Mouse (Mus musculus) neutrophil, adult 5-6 weeks (primary cell): ENCODE results near the gene Rwdd4a. TPM values are rescaled to one million over a fixed set of nuclear protein-coding genes. Genes with fewer than 3 reads are reported as not detected.
A peak's percentile ranks its signal among the peaks of the same experiment; 100 is the strongest.

Experiments used
- ATAC-seq: fragments of 151-379, 151-347 bp; 2 replicates; pipeline ENCODE4 v1.8.0; 2017; ENCODE audit warnings: mild to moderate bottlenecking, moderate TSS enrichment; ENCODE audit not compliant: insufficient number of reproducible peaks, poor library complexity, low FRiP score, severe bottlenecking; ENCODE audit errors: extremely low read depth
- total RNA-seq: library from RNA; stranded (forward); fragments of 200-1000 nt; gene quantifications from 2 replicates; pipeline ENCODE4 v1.2.3, GENCODE M21; 2017

The Rwdd4a gene
- total RNA-seq: 11.4 and 12.4 TPM in 2 replicates

DNA sequence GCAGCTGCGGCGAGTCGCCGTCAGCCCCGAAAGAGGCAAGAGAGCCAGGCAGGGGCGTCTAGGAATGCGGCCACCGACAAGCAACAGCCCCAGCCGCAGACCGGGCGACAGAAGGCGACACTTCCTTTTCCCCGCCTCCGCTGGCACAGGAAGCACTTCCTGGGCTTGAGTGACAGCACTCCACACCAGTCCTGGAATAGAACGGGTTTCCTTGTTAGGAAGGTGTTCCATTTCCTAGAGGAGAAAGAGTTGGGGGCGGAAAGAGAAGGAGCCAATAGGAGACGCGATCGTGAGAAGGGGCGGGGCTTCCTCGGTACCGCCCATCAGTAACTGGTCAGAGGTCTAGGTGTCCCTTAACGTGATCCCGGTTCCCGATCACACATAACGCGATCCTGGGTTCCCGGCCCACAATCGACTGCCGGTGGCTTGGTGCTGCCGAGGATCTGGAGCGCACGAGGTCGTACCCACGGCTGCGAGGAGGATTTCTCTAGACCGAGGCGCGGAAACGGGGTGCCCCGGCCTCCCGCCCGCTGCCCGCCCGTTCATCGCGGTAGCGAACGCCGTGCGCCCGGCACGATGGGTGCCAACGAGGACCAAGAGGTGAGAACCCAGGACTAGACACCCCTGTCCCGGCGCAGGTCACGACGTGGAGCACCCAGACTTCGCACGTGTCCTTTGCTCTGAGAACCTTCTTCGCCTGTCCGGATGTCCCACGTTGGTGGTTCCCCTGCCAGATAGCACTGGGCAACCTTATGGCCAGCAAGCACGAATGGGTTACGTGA, at the start of gene Rwdd4a, which contains the start of gene Trappc11:
Gene Rwdd4a (plus strand): TSS at position 321 of the 782 bp plus-strand sequence.
Gene Trappc11 (minus strand): TSS at position 127 of the 782 bp plus-strand sequence.
- ATAC-seq: peak; percentile 100

GRCm38 (mm10) chr8:47487231-47487630, 46.2 kb upstream of the Rwdd4a start:
- no peak for ATAC-seq

DNA sequence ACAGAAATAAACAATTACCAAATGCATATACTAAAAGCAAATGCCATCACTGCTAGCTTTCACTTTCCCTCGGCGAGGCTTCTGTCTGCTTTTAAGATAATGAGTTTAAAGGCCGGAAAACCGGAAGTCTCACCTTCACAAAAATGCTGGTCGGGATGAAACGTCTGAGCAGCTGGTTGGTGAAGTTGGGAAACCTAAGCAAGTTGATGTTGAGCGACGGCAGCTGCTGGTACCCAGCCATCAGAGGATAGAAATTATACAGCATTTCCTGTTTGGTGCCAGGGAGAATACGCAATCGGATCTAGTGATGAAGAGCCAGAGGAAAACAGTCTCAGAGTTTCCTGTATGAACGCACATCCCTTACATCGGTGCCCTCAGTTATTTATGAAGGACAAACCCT, 40.4 kb upstream of the Rwdd4a start:
- ATAC-seq: no peak

GRCm38 (mm10) chr8:47494602-47495153, 38.8 kb upstream of the Rwdd4a start:
- ATAC-seq: no peak

DNA sequence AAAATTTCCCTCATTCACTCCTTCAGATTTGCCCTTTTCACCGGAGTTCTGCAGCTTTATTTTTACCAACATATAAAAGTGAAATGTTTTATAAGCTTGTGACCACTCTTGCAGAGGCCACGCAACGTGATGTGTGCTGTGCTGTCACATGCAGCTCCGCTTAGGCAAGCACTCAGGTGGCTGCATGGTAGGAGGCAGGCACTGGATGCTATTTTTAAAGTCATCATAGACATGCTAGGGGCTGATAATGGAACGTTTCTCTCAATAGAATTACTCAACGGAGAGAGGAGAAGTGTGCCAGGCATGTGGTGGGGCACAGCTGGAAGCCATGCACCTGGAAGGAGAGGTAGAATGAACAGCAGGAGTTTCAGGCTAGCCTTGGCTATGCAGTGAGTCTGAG, 38.0 kb upstream of the Rwdd4a start:
- no peak for ATAC-seq

- no peak for ATAC-seq
Observed at GRCm38 (mm10) chr8:47501994-47502393, 31.5 kb upstream of the Rwdd4a start.

DNA sequence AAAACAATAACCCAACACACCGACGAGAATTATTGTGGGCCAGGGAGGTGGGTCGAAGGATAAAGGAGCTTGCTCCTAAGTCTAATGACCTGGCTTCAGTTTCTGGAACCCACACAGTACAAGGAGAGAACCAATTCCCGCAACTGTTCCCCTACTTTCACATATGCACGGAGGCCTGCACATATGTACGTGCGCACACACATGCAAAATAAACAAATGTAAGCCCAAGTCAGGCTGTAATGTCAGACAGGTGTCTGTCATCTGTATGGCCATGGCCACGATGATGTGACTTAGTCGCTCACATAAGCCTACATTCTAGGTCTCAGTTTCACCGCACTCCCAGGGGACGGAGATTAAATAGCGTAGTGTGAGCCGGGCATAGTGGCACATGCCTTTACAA, 30.9 kb upstream of the Rwdd4a start:
- ATAC-seq: no peak

GRCm38 (mm10) chr8:47505431-47505830, 28.0 kb upstream of the Rwdd4a start:
- ATAC-seq: no peak

DNA sequence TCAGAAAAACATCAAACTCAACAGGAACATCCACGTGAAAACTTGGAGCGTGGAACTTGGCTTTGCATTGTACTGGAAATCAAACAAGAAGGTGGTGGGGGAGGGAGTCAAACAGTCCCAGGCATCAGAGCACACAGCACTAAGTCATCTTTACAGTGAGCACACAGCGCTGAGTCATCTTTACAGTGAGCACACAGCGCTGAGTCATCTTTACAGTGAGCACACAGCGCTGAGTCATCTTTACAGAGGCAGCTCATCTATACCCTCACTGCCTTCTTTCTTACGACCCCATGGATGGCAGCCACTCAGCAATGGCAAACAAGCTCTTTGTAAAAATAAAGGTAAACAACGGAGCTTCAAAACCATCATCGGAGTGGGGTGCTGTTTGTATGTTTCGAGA, 22.5 kb upstream of the Rwdd4a start:
- ATAC-seq: no peak

- no peak for ATAC-seq
Observed at GRCm38 (mm10) chr8:47513601-47514000, 19.9 kb upstream of the Rwdd4a start.

DNA sequence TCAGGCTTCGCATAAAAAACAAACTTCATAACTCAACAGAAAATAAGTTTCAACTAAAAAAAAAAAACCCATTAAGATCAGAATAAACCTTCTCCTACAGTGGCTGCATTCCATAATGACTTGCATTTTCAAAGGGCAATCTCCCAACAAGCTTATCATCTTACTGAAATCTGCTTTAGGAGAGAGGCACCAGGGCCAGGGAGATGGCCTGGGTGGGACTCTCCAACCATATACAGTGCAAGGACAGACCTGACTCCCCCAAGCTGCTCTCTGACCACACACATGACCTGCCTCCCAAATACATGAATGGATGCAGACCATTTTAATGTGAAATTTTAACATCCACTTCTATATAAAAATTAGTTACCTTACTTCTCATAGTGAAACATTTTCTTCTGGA, 5.4 kb upstream of the Rwdd4a start:
- no peak for ATAC-seq

GRCm38 (mm10) chr8:47538323-47538722, 4.9 kb downstream of the Rwdd4a start:
- ATAC-seq: no peak

DNA sequence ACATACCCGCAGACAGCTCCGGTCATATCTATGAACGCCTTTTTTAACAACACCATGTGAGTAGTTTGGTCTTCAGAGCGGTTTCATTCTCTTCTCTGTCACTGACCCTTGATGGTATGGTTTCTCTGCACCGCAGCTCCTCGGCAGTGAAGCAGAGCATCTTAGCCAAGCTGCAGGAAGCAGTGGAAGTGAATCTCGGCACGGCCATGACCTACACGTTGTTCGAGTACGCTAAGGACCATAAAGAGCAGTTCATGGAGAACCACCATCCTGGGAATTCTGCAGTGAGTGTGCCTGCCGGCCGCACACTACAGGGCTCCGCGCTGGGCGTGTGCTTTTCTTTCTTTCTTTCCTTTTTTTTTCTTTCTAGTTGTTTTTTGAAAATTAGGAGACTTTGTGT, 9.3 kb downstream of the Rwdd4a start:
- ATAC-seq: no peak

DNA sequence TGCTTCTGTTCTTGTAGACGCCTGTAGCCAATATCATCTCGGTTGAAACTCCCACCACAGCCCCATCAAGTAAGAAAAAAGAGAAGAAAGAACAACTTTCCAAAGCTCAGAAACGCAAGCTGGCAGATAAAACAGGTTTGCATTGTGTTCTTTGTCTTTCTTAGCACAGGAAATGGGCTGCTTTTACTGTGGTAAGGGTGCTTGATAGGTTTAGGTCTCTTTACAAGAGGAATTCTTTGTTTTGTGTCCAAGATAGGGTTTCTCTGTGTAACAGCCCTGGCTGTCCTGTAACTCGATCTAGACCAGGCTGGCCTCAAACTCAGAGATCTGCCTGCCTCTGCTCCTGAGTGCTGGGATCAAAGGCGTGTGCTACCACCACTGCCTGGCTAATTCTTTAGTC, 10.6 kb downstream of the Rwdd4a start:
- ATAC-seq: no peak

DNA sequence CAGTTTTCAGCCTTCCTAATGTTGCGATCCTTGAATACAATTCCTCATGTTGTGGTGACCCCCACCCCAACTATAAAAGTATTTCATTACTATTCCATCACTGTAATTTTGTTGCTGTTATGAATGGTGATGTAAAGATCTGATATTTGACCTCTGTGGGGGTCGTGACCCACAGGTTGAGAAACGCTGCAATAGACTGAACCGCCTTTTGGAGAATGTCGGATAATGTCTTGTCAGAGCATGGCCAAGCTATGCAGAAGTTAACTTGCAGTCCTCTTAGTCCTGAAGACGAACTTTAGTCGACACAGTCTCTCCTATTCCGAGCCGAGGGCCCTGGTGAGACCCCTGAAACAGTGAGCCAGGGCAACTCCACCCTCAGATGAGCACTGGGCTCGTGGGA, 13.6 kb downstream of the Rwdd4a start:
- no peak for ATAC-seq

DNA sequence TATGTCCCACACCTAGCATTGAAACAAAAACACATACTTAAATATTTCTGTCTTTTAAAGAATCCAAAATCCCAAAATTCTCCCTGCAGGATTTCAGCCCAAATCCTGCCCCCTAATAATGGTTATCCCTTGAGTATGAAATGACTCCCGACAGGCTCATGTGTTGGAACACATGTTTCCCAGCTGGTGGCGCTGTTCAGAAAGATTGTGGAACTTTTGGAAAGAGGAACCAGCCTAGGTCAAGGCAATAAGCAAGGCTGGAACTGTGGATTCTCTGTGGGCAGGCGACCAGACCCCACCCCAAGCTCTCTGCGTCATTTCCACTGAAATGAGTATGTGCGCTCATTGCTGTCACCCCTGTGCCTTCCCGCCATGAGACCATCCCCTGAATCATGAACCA, 20.1 kb downstream of the Rwdd4a start:
- ATAC-seq: no peak

DNA sequence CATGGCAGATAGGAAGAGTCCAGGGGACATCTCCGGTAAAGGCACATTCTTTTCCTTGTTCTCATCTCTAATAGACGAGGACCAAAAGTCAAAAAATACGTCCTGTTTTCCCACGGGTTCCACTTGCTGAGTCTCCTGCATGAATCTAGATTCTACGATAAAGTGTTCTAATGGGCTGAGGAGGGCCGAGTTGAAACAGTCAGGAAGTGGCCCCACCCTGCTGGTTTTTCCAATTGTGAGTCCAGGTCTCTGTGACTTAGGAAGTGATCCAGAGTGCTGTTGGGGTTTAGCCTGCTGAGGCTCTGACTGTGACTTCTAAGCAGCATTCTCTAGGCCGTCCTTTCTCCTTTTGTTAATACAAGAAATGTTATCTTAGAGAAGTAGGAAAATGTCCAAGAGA, 23.0 kb downstream of the Rwdd4a start:
- ATAC-seq: no peak

DNA sequence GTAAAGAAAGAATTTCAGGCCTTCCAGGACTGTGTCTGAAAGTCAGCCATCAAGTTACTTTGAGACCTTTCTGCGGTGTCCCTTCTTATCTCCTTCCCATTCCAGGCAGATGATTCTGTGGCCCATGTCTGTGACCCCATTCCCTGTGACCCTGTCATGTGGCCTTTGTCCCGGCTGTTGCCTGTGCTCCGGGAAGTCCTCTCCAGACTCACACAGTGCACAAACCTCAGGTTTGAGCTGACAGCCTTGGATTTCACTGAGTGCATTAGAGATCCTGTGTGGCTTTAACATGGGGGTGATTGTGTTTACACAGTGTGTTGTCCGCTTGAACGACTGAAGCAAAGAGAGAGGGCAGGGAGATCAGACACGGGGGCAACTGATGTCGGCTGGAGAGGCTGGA, 24.8 kb downstream of the Rwdd4a start:
- no peak for ATAC-seq

GRCm38 (mm10) chr8:47560801-47561200, 27.3 kb downstream of the Rwdd4a start:
- no peak for ATAC-seq

GRCm38 (mm10) chr8:47566551-47566950, 33.1 kb downstream of the Rwdd4a start:
- ATAC-seq: no peak

GRCm38 (mm10) chr8:47568098-47568497, 34.6 kb downstream of the Rwdd4a start:
- ATAC-seq: no peak
